Mouse (Mus musculus): ENCODE measurements around the gene Acoxl. TPM values are rescaled to one million over a fixed set of nuclear protein-coding genes. Genes with fewer than 3 reads are reported as not detected.
A peak's percentile ranks its signal among the peaks of the same experiment; 100 is the strongest.

The Acoxl gene
- polyA plus RNA-seq, 1 experiment from 2014 or later, result not detected

DNA sequence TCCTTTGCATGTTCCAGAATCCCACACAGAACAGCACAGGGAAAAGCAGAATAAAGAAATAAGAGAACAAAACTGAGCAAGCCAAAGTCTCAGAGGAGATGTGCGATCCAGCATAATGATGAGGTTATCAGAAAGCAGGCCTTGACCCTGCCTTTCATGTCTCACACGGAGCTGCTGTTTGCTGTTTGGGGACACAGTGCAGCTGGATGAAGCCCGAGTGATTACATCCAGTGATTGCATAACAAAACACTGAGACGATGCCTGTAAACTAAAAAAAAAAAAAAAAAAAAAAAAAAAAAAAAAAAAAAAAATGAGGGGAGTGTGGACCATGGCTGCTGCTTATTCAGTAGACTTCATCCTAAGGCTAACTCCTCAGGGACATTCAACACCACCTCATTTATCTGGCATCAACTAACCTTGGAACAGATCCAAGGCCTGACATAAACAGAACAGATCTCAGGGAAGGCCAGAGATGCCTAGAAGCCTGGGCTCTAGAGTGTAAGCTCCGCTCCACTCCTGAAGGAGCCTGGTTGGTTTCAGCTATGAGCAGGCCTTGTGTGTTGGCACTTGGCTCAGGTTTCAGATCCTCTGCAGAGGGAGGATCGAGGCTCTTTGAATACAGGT is 152.3 kb downstream of the Acoxl start:
- H3K9me3 ChIP-seq (ENCODE audit: control insufficient read depth, low read length), result no peaks in the 10 kb centered on the region
- H3K4me1 ChIP-seq (replicated peaks; ENCODE audit: control insufficient read depth, insufficient read depth, low read length), result no peaks in the 10 kb centered on the region
- 48% methylated on average over 6 of the region's 6 CpGs for WGBS
- H3K9ac ChIP-seq (replicated peaks; ENCODE audit: low read depth, low read length), result no peak overlapping the region
- H3K36me3 ChIP-seq (ENCODE audit: control insufficient read depth, insufficient read depth), result no peaks in the 10 kb centered on the region
- ATAC-seq, result 0 out of 2 replicates have a peak, but pooled peaks have one; percentile 15
- no peak overlapping the region for H3K27ac ChIP-seq (ENCODE audit: low read length)
- H3K4me2 ChIP-seq (ENCODE audit: low read length), result no peak overlapping the region
- H3K27me3 ChIP-seq (replicated peaks; ENCODE audit: control insufficient read depth, insufficient read depth, low read length), result no peaks in the 10 kb centered on the region
- H3K4me3 ChIP-seq (replicated peaks; ENCODE audit: low read length), result no peak overlapping the region

GRCm38 (mm10) chr2:127991656-127992055 is 153.0 kb downstream of the Acoxl start:
- no peak overlapping the region for H3K27ac ChIP-seq (ENCODE audit: low read length)
- 86% methylated on average over 1 of the region's 1 CpGs for WGBS
- H3K4me3 ChIP-seq (replicated peaks; ENCODE audit: low read length), result no peak overlapping the region
- ATAC-seq, result no peak
- no peak overlapping the region for H3K9ac ChIP-seq (replicated peaks; ENCODE audit: low read depth, low read length)
- no peaks in the 10 kb centered on the region for H3K9me3 ChIP-seq (ENCODE audit: control insufficient read depth, low read length)
- no peaks in the 10 kb centered on the region for H3K36me3 ChIP-seq (ENCODE audit: control insufficient read depth, insufficient read depth)
- H3K4me1 ChIP-seq (replicated peaks; ENCODE audit: control insufficient read depth, insufficient read depth, low read length), result no peaks in the 10 kb centered on the region
- H3K27me3 ChIP-seq (replicated peaks; ENCODE audit: control insufficient read depth, insufficient read depth, low read length), result no peaks in the 10 kb centered on the region
- H3K4me2 ChIP-seq (ENCODE audit: low read length), result no peak overlapping the region

DNA sequence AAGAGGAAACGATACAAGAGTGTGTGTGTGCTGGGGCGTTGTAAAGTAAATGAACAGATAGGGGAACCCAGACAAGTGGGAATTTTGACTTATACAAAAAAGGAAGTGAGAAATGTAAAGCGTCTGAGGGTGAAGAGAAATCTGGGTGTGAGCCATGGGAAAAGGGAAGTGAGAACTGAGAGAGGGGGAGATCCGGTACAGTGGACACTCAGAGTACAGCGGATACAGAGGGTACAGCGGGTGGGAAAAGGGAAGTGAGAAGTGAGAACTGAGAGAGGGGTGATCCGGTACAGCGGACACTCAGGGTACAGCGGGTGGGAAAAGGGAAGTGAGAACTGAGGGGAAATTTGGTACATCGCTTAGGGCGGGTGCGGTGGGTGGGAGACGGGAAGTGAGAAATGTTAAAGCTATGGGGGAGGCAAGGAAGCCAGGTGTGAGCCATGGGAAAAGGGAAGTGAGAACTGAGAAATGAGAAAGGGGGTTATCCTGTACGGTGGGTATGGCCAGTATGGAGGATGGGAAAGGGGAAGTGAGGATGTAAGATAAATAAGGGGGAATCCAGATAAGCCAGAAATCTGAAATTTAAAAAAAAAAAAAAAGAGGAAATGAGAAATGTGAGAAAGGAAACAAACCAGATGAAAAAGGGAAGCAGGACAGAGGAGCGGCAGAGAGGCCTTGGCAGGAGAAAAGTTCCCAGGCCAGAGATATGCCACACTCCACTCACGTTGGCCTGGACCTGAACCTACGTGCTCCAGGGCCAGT is 170.2 kb downstream of the Acoxl start:
- WGBS, result 92% methylated on average over 17 of the region's 17 CpGs
- no peak for ATAC-seq

DNA sequence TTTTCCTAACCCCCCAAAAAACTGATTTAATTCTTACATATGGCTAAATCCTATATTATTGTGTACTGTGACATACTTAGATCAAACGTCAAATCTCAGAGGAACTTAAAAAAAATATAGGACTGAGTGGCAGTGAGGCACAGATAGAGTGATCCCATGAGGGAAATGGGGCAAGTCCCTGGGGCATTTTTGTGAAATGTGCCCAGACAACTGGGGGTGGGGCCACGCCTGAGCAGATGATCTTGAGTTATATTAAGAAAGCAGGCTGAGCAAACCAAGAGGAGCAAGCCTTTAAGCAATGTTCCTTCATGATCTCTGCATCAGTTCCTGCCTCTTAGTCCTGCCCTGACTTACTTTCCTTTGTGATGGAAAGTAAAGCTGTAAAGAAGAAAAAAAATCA is 175.9 kb downstream of the Acoxl start:
- no peak for ATAC-seq
- H3K27me3 ChIP-seq (replicated peaks; ENCODE audit: control insufficient read depth, insufficient read depth, low read length), result no peaks in the 10 kb centered on the region
- no peak overlapping the region for H3K27ac ChIP-seq (ENCODE audit: low read length)
- no peaks in the 10 kb centered on the region for H3K4me1 ChIP-seq (replicated peaks; ENCODE audit: control insufficient read depth, insufficient read depth, low read length)
- no peaks in the 10 kb centered on the region for H3K9me3 ChIP-seq (ENCODE audit: control insufficient read depth, low read length)
- no peak overlapping the region for H3K4me2 ChIP-seq (ENCODE audit: low read length)
- no peak overlapping the region for H3K4me3 ChIP-seq (replicated peaks; ENCODE audit: low read length)
- H3K36me3 ChIP-seq (ENCODE audit: control insufficient read depth, insufficient read depth), result no peaks in the 10 kb centered on the region
- no peak overlapping the region for H3K9ac ChIP-seq (replicated peaks; ENCODE audit: low read depth, low read length)
- 66% methylated on average over 2 of the region's 2 CpGs for WGBS

More for the DNA sequence above, 170.2 kb downstream of the Acoxl start:
- Histone ChIP-seq H3K27ac (ENCODE audit: low read length) (no peak overlapping the region), H3K4me1 (replicated peaks; ENCODE audit: control insufficient read depth, insufficient read depth, low read length) (no peaks in the 10 kb centered on the region), H3K4me2 (ENCODE audit: low read length) (no peak overlapping the region), H3K9ac (replicated peaks; ENCODE audit: low read depth, low read length) (no peak overlapping the region), H3K4me3 (replicated peaks; ENCODE audit: low read length) (no peak overlapping the region), H3K36me3 (ENCODE audit: control insufficient read depth, insufficient read depth) (no peaks in the 10 kb centered on the region), H3K9me3 (ENCODE audit: control insufficient read depth, low read length) (no peaks in the 10 kb centered on the region), H3K27me3 (replicated peaks; ENCODE audit: control insufficient read depth, insufficient read depth, low read length) (no peaks in the 10 kb centered on the region)

DNA sequence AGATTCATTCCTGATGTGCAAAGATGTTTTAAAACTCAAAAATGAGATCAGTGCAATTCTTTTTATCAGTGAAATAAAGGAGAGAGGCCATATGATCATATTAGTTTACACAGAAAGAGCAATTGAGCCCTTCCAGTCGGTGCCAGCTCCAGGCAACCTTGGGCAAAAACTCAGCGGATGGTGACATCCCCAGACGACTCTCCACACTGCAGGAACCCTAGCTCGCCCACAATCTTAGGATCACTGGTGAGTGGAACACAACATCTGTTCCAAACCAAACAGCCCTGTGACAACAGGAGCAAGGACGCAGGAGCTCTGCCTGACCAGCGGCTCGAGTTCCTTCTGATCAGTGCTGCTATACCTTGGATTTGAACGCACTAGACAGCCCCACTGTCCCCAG is 176.9 kb downstream of the Acoxl start:
- WGBS, result 86% methylated on average over 8 of the region's 8 CpGs
- H3K4me1 ChIP-seq (replicated peaks; ENCODE audit: control insufficient read depth, insufficient read depth, low read length), result peaks cover 2% of the 10 kb centered on the region; the same call in 1 of the 2 replicates
- H3K9ac ChIP-seq (replicated peaks; ENCODE audit: low read depth, low read length), result no peak overlapping the region

GRCm38 (mm10) chr2:128020039-128020907 is 181.6 kb downstream of the Acoxl start:
- no peak overlapping the region for H3K4me2 ChIP-seq (ENCODE audit: low read length)
- WGBS, result 24% methylated on average over 7 of the region's 7 CpGs
- no peak for ATAC-seq
- no peaks in the 10 kb centered on the region for H3K36me3 ChIP-seq (ENCODE audit: control insufficient read depth, insufficient read depth)
- H3K9ac ChIP-seq (replicated peaks; ENCODE audit: low read depth, low read length), result no peak overlapping the region
- no peaks in the 10 kb centered on the region for H3K27me3 ChIP-seq (replicated peaks; ENCODE audit: control insufficient read depth, insufficient read depth, low read length)
- H3K9me3 ChIP-seq (ENCODE audit: control insufficient read depth, low read length), result no peaks in the 10 kb centered on the region
- H3K4me3 ChIP-seq (replicated peaks; ENCODE audit: low read length), result no peak overlapping the region
- H3K4me1 ChIP-seq (replicated peaks; ENCODE audit: control insufficient read depth, insufficient read depth, low read length), result peaks cover 3% of the 10 kb centered on the region; the same call in 1 of the 2 replicates
- H3K27ac ChIP-seq (ENCODE audit: low read length), result no peak overlapping the region

More for the DNA sequence above, 176.9 kb downstream of the Acoxl start:
- H3K27ac ChIP-seq (ENCODE audit: low read length), result no peak overlapping the region
- H3K9me3 ChIP-seq (ENCODE audit: control insufficient read depth, low read length), result no peaks in the 10 kb centered on the region
- no peaks in the 10 kb centered on the region for H3K36me3 ChIP-seq (ENCODE audit: control insufficient read depth, insufficient read depth)
- H3K4me2 ChIP-seq (ENCODE audit: low read length), result no peak overlapping the region
- H3K27me3 ChIP-seq (replicated peaks; ENCODE audit: control insufficient read depth, insufficient read depth, low read length), result no peaks in the 10 kb centered on the region
- H3K4me3 ChIP-seq (replicated peaks; ENCODE audit: low read length), result no peak overlapping the region
- no peak for ATAC-seq

- H3K4me2 ChIP-seq (ENCODE audit: low read length), result no peak overlapping the region
- no peaks in the 10 kb centered on the region for H3K9me3 ChIP-seq (ENCODE audit: control insufficient read depth, low read length)
- ATAC-seq, result no peak
- H3K9ac ChIP-seq (replicated peaks; ENCODE audit: low read depth, low read length), result no peak overlapping the region
- H3K4me3 ChIP-seq (replicated peaks; ENCODE audit: low read length), result no peak overlapping the region
- H3K4me1 ChIP-seq (replicated peaks; ENCODE audit: control insufficient read depth, insufficient read depth, low read length), result peaks cover 3% of the 10 kb centered on the region; the same call in 1 of the 2 replicates
- no peaks in the 10 kb centered on the region for H3K36me3 ChIP-seq (ENCODE audit: control insufficient read depth, insufficient read depth)
- H3K27ac ChIP-seq (ENCODE audit: low read length), result no peak overlapping the region
- H3K27me3 ChIP-seq (replicated peaks; ENCODE audit: control insufficient read depth, insufficient read depth, low read length), result no peaks in the 10 kb centered on the region
These were observed 182.2 kb downstream of the Acoxl start for GRCm38 (mm10) chr2:128020908-128021193.

DNA sequence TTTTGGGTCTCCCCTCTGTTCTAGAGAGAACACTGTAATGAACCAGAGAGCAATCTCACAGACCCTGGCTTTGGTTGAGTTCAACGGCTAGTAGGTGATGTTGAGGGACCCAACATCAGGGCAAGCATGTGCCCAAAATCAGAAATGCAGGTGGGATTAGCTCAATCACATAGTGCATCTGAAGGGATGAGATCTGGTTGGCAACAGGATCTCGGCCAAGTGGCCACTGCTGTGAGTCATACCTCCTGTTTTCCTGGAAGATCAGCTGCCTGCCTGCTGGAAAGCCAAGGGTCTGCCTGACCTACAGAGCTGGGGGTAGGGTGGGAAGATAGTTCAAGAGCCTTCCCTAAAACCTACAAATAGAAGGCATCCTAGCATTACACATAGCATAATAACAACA is 185.2 kb downstream of the Acoxl start:
- Histone ChIP-seq H3K9me3 (ENCODE audit: control insufficient read depth, low read length) (no peaks in the 10 kb centered on the region), H3K9ac (replicated peaks; ENCODE audit: low read depth, low read length) (no peak overlapping the region), H3K27ac (ENCODE audit: low read length) (no peak overlapping the region), H3K4me3 (replicated peaks; ENCODE audit: low read length) (no peak overlapping the region), H3K36me3 (ENCODE audit: control insufficient read depth, insufficient read depth) (no peaks in the 10 kb centered on the region), H3K4me2 (ENCODE audit: low read length) (no peak overlapping the region), H3K27me3 (replicated peaks; ENCODE audit: control insufficient read depth, insufficient read depth, low read length) (no peaks in the 10 kb centered on the region), H3K4me1 (replicated peaks; ENCODE audit: control insufficient read depth, insufficient read depth, low read length) (peaks cover 3% of the 10 kb centered on the region; the same call in 1 of the 2 replicates)
- 87% methylated on average over 2 of the region's 2 CpGs for WGBS
- no peak for ATAC-seq

- no peaks in the 10 kb centered on the region for H3K27me3 ChIP-seq (replicated peaks; ENCODE audit: control insufficient read depth, insufficient read depth, low read length)
- no peaks in the 10 kb centered on the region for H3K4me1 ChIP-seq (replicated peaks; ENCODE audit: control insufficient read depth, insufficient read depth, low read length)
- H3K4me2 ChIP-seq (ENCODE audit: low read length), result no peak overlapping the region
- WGBS, result 91% methylated on average over 12 of the region's 12 CpGs
- no peaks in the 10 kb centered on the region for H3K9me3 ChIP-seq (ENCODE audit: control insufficient read depth, low read length)
- H3K4me3 ChIP-seq (replicated peaks; ENCODE audit: low read length), result no peak overlapping the region
- ATAC-seq, result no peak
- H3K9ac ChIP-seq (replicated peaks; ENCODE audit: low read depth, low read length), result no peak overlapping the region
- H3K36me3 ChIP-seq (ENCODE audit: control insufficient read depth, insufficient read depth), result no peaks in the 10 kb centered on the region
- no peak overlapping the region for H3K27ac ChIP-seq (ENCODE audit: low read length)
These were observed 189.0 kb downstream of the Acoxl start for GRCm38 (mm10) chr2:128027696-128028095.

All from forebrain, embryonic 16.5 days (tissue).